Mouse (Mus musculus) right cerebral cortex, postnatal 25 days (tissue): ENCODE data around the gene Pde8b.

Experiments
- DNase-seq: peaks from one replicate; pipeline ENCODE4 v3.0.0; 2022

Gene Pde8b

DNA sequence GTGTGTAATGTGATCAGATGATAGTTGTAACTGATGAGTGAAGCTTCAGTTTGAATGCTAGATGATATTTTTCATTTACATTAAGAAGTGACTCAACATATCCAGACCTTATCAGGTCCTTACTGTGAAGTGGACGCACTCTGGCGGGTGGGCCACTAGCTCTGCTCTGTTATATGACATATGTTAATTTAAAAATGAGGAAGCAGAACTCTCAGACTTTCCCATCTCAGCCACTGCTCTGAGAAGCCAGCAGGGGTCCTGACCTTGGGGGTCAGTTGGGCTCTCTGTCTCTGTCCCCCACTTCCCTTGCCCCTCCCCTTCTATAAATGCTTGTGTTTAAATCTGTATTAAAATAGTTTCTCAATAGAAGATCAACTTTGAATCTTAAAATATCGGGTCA, 172.4 kb downstream of the Pde8b start:
- DNase-seq: no peak

DNA sequence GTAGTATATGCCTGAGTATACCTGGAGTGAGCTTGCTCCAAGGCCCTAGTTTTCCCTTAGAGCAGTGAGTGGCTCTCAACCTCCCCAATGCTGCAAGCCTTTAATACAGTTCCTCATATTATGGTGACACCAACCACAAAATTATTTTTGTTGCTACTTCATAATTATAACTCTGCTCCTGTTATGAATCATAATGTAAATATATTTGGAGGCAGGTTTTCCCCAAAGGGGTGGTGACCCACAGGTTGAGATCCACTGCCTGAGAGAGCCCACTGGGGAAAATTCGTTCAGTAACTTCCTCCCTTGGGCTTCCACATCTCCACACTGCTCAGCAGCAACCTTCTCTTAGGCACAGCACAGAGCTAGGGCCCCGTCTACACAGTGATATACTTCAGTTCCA, 174.0 kb downstream of the Pde8b start:
- DNase-seq: no peak

DNA sequence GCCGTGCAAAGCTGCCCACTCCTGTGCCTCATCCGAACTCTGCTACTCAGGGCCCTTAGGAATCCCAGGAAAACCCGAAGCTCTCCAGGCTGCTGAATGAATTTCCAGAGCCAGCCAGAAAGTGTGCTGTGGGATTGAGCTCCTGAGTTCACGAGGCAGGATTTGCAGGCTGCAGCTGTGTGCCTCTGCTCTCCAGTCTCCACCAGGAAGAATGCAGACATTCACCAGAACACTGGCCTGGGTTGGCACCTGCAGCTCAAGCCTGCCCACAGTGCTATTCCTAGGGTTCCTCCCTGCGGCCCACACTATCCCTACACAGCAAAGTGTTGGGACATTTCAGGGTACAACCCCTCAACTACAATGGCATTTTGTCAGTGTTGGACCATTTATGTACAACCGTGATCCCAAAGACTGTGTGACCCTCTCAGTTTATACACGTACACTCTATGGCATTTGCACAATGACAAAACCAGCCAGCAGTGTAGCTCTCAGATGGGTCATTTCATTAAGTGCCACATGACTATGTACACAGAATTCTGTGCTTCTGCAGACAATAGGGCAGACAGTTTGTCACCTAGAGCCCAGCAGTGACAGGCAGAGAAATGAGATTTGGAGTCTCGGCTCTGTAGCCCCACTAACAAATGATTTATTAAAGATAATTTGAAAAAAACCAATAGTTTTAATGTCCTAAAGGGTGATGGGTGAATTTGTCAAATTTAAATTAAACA, 176.5 kb downstream of the Pde8b start:
- DNase-seq: no peak

DNA sequence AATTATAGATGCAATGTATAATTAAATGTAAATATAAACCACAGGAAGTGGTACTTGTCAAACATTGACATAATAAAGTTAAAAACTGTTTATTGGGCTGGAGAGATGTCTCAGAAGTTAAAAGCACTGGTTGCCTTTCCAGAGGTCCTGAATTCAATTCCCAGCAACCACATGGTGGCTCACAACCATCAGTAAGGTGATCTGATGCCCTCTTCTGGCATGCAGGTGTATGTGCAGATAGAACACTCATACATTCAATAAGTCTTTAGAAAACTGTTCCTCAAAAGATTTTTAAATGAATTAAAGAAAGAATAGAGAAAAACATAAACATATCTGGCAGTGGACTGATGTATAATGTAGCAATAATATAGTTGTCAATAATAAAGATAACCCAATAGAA, 179.9 kb downstream of the Pde8b start:
- no peak for DNase-seq

DNA sequence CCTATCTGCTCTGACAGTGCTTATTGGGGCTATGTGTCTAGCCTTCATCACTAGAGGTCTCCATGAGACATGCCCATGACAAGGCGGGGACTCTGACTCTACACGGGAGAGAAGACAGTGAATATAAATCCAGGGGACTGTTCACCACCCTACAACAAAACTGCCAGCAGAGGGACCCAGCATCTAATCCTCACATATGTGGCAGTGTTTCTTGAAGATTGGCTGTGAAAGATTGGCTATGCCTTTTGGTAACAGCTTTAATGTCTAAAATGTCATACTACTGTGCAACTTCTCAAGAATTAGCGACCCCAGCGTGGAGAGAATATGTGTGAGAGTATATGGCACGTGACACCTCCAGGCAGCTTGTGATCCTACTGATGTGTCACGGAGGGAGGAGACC, 182.3 kb downstream of the Pde8b start:
- no peak for DNase-seq

- no peak for DNase-seq
Observed at GRCm38 (mm10) chr13:95063390-95064017, 186.6 kb downstream of the Pde8b start.

- no peak for DNase-seq
Observed at GRCm38 (mm10) chr13:95058885-95059284, 191.3 kb downstream of the Pde8b start.

- DNase-seq: no peak
Observed at GRCm38 (mm10) chr13:95056501-95057280, 193.4 kb downstream of the Pde8b start.

DNA sequence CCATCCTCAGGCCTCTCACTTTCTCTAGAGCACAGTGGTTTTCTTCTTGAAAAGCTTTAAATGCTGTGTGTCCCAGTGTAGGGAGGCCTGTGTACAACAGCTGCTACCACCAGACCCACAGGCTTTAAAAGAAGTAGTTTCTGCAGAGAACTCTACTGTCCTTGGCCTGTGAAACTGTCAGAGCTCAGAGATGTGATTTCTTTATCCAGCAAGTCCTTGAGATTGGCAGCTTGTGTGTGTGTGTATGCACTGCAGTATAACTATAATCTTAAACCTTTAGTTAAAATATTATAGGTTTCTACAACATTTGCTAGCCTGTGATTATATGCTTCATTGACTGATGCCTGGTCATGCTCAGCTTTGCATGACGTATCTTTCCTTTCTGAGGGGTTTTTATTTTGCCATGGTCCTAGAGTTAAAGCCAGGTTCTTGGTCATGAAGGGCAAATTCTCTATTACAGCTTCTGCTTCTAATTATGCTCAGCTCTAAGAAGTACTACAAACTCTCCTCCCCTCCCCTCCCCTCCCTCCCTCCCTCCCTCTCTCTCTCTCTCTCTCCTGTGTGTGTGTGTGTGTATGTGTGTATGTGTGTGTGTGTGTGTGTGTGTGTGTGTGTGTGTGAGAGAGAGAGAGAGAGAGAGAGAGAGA, 194.3 kb downstream of the Pde8b start:
- no peak for DNase-seq

GRCm38 (mm10) chr13:95052421-95052820, 197.7 kb downstream of the Pde8b start:
- DNase-seq: no peak

- DNase-seq: no peak
Observed at GRCm38 (mm10) chr13:95050398-95050797, 199.7 kb downstream of the Pde8b start.

DNA sequence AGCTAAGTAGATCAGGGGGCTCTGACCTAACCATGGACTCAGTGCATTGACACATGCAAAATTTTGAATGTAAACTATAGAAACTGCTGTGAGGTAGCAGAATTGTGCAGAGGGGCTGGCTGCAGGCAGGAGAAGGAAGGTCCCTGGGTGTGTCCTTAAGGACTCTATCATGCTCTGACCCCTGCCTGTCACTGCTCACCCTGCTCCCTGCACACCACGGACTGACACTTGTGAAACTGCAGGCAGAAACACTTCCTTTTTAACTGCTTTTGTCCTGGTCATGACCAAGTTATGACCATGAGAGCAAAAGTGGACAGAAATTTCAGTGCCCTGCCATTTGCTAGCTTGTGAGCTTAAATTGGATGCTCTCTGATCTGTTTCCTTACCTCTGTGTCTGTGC, 206.0 kb downstream of the Pde8b start:
- no peak for DNase-seq

DNA sequence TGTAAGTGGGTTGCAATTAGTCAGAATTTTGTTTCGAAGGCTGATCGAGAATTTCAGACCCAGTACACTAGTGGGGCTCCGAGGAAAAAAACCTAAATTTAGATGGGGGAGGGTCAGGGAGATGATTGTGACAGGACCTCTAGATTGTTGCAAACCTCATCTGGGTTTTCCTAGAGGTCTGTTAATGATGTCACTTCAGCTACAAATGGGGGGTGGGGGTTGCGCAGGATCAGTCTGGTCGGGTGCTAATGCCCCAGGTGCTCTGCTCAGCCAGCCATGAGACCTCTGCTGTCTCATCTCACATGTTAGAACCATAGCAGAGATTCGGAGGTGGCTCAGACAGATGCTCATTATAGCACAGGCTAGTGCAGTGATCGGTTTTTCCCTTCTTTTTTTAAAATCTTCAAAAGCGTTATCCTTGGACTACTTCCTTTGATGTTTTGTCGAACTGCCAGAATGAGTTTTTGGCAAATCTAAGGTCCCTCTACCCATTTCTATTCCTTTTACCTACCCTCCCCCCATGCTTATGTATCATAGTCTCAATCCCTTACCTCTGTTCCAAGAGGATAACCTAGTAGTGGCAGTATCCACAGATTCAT, 209.9 kb downstream of the Pde8b start:
- no peak for DNase-seq

DNA sequence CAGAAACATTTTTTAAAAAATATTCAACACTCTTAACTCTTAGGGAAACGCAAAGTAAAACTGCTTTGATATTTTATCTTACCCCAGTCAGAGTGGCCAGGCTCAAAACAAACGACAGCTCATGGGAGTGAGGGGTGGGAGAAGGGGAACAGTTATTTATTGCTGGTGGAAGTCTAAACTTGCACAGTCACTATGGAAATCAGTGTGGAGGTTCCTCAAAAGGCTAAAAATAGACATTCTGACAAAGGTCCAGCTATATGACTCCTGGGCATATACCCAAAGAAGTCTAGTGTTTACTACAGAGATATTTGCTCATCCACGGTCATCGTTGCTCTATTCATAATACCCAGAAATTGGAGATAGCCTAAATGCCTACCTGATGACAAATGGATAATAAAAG, 211.9 kb downstream of the Pde8b start:
- no peak for DNase-seq

DNA sequence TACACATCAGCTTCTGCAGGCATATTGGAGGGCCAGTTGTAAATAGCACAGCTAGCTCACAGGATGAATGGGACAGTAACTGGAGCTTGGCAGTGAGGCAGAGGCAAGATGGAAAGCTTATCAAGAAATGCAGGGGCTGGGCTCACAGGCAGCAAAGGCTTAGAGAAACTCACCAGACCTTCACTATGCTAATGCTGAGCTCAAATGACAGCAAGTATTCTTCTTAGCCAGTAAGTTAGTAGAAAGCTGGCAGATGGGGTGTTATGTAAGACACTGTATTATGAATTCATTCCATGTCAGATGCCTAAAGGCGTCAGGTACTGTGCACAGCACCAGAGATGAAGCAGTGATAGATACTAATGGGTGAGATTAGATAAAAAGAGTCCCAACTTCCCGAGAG, 215.4 kb downstream of the Pde8b start:
- peak; percentile 53 for DNase-seq

GRCm38 (mm10) chr13:95034094-95034493, 216.0 kb downstream of the Pde8b start:
- DNase-seq: no peak

- DNase-seq: no peak
Observed at GRCm38 (mm10) chr13:95032973-95033372, 217.2 kb downstream of the Pde8b start.

DNA sequence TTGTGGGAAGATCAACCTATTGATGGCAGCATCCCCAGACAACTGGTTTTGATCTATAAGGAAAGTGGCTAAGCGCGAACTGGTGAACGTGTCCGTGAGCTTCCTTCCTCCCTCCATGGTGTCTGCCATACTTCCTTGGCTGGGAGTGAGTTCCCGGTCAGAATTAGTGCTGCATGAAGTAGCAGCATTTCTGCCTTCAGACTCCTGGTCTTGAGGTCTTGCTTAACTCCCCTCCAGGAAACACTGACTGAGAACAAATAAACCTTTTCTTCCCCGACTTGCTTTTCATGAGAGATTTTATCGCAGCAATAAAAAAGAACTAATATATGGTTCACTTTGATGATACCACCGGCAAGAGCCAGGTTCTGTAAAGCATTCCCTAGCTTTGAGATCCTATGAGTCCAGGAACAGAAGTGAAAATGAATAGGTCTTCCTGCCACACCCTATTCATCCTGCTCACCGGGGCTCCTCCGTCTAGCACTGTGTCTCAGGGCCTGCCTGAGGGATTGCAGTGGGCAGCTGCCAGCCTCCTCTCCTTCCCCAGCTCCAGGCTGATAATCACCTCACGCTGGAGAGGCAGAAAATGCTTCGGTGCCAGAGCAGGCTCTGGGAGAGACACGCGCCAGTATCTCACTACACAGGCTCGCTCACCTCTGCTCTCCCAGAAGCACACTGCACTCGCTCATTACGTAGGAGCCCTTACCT, 217.9 kb downstream of the Pde8b start:
- DNase-seq: no peak

DNA sequence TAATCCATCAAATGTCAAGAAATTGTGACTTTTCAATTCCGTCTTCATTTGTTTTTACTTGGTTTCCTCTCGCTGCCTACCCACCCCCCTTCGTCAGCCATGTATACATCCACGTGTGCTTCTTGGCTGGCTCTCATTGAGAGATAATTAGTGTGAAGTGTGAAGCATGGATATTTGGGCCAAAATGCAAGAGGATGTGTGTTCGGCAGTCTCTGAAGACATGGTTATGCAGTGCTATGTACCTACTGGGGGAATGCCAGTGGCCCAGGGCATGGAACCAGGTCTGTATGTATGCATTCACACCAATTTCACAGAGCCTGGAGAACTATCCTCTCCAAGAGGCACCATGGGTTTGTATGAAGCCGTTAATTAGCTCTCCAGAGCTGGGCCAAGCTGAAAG, 219.3 kb downstream of the Pde8b start:
- DNase-seq: no peak

- no peak for DNase-seq
Observed at GRCm38 (mm10) chr13:95020216-95020615, 229.9 kb downstream of the Pde8b start.

- DNase-seq: no peak
Observed at GRCm38 (mm10) chr13:95019345-95019744, 230.8 kb downstream of the Pde8b start.

DNA sequence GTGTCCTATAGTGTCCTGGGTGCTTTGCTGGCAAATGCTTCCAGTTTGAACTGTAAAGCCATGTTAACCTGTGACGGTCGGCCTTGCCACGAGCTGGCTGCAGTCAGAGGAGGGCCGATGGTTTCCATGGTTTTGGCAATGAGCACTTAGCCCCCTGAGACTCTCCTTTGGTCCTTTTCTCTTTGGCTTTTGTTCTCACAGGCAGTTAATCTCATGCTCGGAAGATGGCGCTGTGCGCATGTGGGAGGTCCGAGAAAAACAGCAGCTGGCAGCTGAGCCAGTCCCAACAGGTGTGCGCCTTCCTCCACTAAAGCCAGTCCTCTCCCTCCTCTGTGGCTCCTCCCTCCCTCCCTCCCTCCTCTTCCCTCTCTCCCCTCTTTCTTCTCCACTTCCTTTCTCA, 232.2 kb downstream of the Pde8b start:
- peak; percentile 75 for DNase-seq
